Mouse (Mus musculus) adrenal gland, postnatal 4 days (tissue): ENCODE measurements around the gene Zcwpw1. TPM values are rescaled to one million over a fixed set of nuclear protein-coding genes. Genes with fewer than 3 reads are reported as not detected.

Source experiments
- DNase-seq, 2 experiments: peaks; one replicate each; pipeline ENCODE4 v3.0.0; 2021 to 2022; ENCODE audit warnings: low spot score in 2 of 2, mixed read lengths in 2 of 2
- total RNA-seq, 2 experiments: library from RNA; stranded (reverse); gene quantifications; 2 replicates each; pipeline ENCODE4 v1.2.3; 2021

Gene Zcwpw1
- total RNA-seq, 2 experiments from 2014 or later: 8.9 to 9.3 TPM

DNA sequence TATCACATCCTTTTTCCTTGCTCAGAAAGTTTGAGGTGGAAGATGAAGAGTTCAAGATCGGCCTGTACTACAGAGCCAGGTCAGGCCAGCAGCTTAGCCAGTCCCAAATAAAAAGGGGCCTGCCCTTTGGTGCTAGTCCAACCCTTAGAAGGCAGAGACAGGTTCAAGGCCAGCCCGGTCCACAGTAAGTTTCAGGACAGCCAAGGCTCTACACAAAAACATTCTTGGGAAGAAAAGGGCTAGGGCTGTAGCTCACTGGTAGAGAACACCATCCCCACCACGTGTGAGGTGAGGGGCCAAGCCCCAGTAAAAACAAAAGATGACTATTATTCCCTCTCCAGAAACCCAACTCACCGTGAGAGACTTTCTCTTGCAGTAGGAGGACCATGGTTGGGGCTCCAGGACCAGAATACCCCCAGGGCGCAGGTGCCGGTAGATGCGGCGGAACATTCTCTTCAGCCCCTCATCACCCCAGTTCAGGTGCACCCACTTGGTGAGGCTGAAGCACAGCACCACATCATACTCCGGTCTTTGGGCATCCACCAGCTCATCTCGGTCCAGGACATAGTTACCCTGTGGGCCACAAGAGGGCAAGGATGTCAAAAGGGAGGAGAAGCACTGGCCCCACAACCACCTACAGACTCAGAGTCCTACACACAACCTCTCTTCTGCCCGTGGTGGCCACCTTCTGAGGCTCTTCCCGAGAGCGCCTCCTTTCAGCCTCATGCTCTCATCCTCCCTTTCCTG lies 4.6 kb upstream of the Zcwpw1 start:
- DNase-seq: no peak

DNA sequence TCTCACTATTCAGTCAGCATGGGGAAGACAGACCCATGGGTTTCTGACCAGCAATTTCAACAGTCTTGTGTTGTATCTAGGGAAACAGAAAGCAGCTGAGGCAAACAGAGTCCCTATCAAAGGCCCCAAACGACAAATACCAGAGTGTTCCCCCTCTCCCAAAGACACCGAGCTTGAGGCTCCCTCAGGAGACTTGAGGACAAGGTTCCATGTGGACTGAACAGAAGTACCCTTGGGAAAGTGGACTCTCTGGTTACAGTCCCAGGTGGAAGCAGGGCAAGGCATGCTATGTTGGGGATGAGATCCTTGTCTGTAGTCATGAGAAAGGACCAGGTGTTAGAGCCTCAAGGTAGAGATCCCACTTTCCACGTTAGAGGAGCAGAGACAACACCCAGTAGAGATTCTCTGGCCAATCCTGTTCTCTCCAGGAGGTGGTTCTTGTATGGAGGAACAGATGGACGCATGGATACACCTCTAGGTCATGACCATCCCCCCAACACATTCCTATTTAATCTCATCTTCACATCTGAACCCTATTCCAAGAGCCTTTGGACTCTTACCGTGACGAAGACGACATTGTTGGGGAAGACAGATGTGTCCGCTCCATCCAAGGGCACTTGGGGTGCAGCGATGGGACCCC lies 3.6 kb upstream of the Zcwpw1 start:
- no peak for DNase-seq

GRCm38 (mm10) chr5:137784546-137784945 lies 3.1 kb upstream of the Zcwpw1 start:
- no peak for DNase-seq

- DNase-seq: peak in 1 of 2 experiments; percentile 33
Observed at GRCm38 (mm10) chr5:137785164-137786031, 2.2 kb upstream of the Zcwpw1 start.

- DNase-seq: peak; percentile 97 to 98
Observed at GRCm38 (mm10) chr5:137786109-137786942, 1.3 kb upstream of the Zcwpw1 start.

DNA sequence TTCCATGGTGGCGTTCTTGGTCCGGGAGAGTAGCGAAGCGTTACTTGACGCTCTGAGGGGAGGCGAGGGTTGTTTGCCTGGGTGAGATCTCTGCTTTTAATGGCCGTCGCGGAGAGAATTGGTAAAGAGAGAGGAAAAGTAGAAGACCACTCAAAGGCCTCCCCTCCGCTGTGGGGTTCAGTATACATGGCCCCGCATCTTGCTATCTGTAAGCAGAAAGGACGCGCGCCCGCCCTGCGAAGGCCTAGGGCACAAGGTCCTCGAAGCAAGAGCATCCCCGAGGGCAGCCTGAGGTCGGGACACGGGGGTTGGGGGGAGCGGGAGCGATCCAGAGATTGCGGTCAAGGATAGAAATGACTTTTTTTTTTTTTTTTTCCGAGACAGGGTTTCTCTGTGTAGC lies 573 bp downstream of the Zcwpw1 start:
- DNase-seq: no peak

- no peak for DNase-seq
Observed at GRCm38 (mm10) chr5:137788946-137789531, 1.4 kb downstream of the Zcwpw1 start.

DNA sequence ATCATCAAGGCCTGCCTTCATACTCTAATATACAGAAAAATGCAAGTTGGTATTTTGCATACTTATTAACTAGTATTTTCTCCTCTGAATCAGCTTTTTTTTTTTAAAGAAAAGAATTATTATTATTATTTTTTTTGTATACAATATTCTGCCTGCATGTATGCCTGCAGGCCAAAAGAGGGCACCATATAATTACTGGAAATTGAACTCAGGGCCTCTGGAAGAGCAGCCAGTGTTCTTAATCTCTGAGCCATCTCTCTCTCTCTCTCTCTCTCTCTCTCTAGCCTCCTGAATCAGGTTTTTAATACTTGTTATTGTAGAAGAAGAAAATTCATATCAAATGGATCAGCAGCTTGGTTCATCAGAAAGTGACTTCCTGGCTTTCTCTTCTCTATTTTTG lies 4.0 kb downstream of the Zcwpw1 start:
- no peak for DNase-seq

DNA sequence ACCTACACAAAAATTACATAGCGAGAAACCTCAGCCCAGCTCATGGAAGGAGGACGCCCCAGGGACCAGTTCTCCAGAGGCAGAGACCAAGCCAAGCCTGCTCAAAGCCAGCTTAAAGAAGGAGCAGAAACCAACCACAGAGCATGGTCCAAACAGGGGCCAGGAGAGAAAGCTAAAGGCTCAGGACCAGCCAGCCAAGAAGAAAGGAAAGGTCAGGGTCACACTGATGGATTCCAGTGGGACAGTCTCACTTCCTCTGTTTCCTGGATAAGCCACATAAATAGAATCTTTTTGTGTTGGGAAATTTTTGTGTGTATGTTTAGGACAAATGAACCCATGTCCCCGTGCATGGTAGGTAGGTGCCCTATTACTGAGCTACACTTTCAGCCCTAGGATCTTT lies 9.0 kb downstream of the Zcwpw1 start:
- no peak for DNase-seq

DNA sequence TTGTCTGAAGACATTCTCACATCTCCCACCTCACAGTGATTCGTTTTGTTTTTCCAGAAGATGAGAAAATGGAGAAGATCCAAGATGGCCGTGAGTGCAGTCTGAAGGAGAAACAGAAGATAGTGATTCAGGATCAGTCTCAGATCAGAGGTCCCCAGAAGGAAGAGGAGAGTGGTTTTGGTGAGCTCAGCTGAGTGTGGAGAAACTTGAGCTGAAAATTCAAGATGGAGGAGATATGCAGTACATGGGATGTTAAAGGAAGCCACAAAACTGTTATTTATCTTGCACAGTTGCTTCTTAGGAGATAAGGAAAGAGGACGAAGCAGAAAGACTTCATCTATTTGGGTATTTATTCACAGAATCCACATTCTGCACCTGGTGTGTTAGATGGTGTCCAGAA lies 13.3 kb downstream of the Zcwpw1 start:
- no peak for DNase-seq

- DNase-seq: no peak
Observed at GRCm38 (mm10) chr5:137806158-137806557, 18.6 kb downstream of the Zcwpw1 start.

DNA sequence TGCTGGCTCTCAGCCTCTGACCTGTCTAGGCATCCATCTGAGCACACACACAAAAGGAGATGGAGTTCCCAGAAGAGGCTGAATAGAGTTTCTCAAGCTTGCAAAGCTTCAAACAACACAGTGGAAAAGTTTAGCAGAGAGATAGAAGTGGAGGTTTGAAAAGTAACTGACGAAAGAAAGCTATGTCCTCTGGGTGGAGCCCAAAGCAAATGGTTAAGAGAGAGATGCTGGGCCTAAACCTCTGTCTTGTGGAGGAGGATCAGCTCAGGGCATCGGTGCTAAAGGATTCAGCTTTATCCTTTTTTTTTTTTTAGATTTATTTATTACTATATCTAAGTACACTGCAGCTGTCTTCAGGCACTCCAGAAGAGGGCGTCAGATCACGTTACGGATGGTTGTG lies 20.7 kb downstream of the Zcwpw1 start:
- no peak for DNase-seq

DNA sequence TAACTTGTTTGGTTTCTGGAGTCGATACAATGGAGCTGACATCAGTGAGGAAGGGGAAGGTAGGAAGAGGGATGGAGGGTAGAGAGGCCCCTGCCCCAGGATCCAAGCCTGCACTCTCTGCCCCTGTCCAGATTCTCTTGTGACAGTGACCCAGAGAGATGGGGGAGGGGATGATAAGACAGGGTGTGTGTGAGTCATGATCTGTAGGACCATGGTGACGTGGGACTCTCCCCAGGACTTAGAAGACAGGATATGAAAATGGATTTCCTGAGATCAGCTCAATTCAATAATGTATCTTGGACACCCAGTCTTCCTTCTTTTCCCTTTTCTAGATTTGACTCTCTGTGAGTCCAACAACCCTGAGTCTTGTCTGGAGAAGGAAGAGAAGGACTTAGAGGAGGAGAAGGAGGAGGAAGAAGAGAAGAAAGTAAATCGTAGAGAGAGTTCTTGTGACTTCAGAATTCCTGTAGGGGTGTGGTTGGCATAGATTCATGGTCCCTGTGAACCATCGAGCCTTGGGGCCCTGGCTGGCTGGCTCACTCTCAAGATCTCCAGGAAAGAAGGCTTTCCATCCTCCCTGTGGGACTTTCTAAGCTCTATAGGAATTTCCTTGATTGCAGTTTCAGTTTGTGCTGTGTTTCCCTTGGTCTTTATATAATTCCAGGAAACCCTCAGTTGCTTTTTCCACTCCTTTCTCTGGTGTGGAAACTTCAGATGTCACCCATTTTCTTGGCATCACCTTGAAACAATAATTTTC lies 30.0 kb downstream of the Zcwpw1 start:
- DNase-seq: no peak

GRCm38 (mm10) chr5:137822126-137822525 lies 34.5 kb downstream of the Zcwpw1 start:
- DNase-seq: no peak

DNA sequence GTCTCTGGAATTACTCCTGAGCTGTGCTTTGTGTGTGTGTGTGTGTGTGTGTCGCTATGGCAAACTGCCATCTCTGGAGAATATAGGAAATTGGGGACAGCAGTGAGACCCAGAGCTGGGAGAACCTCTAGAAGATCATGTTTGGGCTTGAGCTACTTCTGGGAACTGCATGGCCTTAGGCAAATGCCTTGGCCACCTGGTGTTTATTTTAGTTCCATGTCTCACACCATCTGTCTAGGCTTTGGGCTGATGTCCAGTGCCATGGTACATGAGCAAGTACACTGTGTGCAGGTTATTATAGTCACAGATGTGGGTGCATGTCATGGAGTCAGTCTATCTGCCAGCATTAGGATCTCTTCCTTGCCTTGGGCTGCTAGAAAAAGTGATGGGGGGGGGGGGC lies 35.0 kb downstream of the Zcwpw1 start:
- no peak for DNase-seq

- no peak for DNase-seq
Observed at GRCm38 (mm10) chr5:137823455-137824045, 36.0 kb downstream of the Zcwpw1 start.

- no peak for DNase-seq
Observed at GRCm38 (mm10) chr5:137825030-137825429, 37.4 kb downstream of the Zcwpw1 start.

GRCm38 (mm10) chr5:137825971-137826370 lies 38.4 kb downstream of the Zcwpw1 start:
- no peak for DNase-seq

DNA sequence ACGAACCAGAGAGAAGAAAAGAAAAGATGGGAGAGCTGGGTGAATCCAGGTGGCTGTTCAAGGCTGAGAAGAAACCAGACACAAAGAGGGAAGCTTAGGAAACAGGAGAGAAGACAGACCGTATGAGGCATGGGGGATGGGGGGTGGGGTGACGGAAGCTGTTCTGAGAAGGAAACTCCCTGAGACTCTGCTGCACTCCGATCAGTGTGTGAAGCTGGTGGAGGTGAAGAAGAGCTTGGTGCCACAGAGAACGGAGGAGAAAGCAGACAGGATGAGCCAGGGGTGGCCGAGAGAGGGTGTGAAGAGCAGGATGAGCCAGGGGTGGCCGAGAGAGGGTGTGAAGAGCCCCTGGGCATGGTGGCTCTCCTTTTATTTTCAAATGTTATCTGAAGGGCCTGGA lies 38.8 kb downstream of the Zcwpw1 start:
- no peak for DNase-seq

GRCm38 (mm10) chr5:137828694-137829093 lies 41.1 kb downstream of the Zcwpw1 start:
- no peak for DNase-seq
